8 mouse cellular contexts compared by ENCODE assay signal in the genomic region with DNA sequence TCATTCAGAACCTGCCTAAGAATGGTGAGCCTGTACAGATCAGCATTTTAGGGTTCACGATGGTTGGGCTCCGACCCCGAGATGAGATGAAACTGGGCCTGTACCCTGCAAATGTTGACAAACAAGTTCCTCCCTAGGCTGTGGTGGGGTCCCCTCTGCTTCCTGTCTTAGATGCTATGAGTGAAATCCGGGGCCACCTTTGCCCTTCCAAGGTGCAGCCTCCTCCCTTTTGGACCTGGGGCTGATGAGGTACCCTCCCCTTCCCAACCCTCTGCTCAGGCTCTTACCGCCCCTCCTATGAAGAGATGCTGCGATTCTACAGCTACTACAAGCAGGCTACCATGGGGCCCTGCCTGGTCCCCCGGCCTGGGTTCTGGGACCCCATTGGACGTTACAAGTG. TPM values are rescaled to one million over a fixed set of nuclear protein-coding genes. Genes with fewer than 3 reads are reported as not detected.
DNase-seq lines count a peak whose midpoint lies in the region; ATAC-seq and TF ChIP-seq lines count a peak whose summit lies in the region.

No protein-coding gene starts in this region.

- H3K27ac ChIP-seq in gastrocnemius, adult 2 months = peak overlapping the region; percentile 96
- no peak overlapping the region for H3K27ac ChIP-seq in forebrain, postnatal 0 days (ENCODE audit: low read depth, low read length)
- no peak overlapping the region for H3K27ac ChIP-seq in limb, embryonic 15.5 days

- H3K27me3 ChIP-seq in E14TG2a.4 (ENCODE audit: insufficient read depth, low read length) = peaks cover 43% of the 10 kb centered on the region
- H3K27me3 ChIP-seq in forebrain, postnatal 0 days (ENCODE audit: insufficient read depth, low read length) = peaks cover 7% of the 10 kb centered on the region; the same call in 1 of the 2 replicates
- peaks cover 13% of the 10 kb centered on the region; the same call in 1 of the 2 replicates for H3K27me3 ChIP-seq in limb, embryonic 15.5 days

- no peak for DNase-seq in gastrocnemius, adult 2 months
- DNase-seq in gastrocnemius, postnatal 4 days (ENCODE audit: low spot score in 2 of 2) = no peak
- no peak for DNase-seq in forebrain, postnatal 0 days
- peak; percentile 43 for DNase-seq in thymus, postnatal 4 days
- no peak for DNase-seq in left cerebral cortex, adult 9 months (ENCODE audit: low spot score in 2 of 2)
- no peak for DNase-seq in spleen, postnatal 4 days (ENCODE audit: low spot score in 2 of 2)

- H3K9ac ChIP-seq in forebrain, postnatal 0 days = no peak overlapping the region
- no peak overlapping the region for H3K9ac ChIP-seq in limb, embryonic 15.5 days

- peak overlapping the region; percentile 84 for H3K4me3 ChIP-seq in gastrocnemius, adult 2 months
- peak overlapping the region; percentile 77 for H3K4me3 ChIP-seq in E14TG2a.4 (replicated peaks; ENCODE audit: low read length)
- peak overlapping the region; percentile 50 for H3K4me3 ChIP-seq in forebrain, postnatal 0 days (ENCODE audit: low read depth, low read length)
- H3K4me3 ChIP-seq in limb, embryonic 15.5 days = peak overlapping the region; percentile 68

- peaks cover 26% of the 10 kb centered on the region; the same call in 1 of the 2 replicates for H3K36me3 ChIP-seq in E14TG2a.4 (ENCODE audit: insufficient read depth, low read length)
- H3K36me3 ChIP-seq in forebrain, postnatal 0 days (ENCODE audit: insufficient read depth) = no peaks in the 10 kb centered on the region
- H3K36me3 ChIP-seq in limb, embryonic 15.5 days = peaks cover 6% of the 10 kb centered on the region; the same call in 1 of the 2 replicates

- H3K9me3 ChIP-seq in E14TG2a.4 (ENCODE audit: low read length) = no peaks in the 10 kb centered on the region
- H3K9me3 ChIP-seq in forebrain, postnatal 0 days (ENCODE audit: low read length) = no peaks in the 10 kb centered on the region
- H3K9me3 ChIP-seq in limb, embryonic 15.5 days = no peaks in the 10 kb centered on the region

- H3K4me2 ChIP-seq in forebrain, postnatal 0 days (ENCODE audit: low read depth) = peak overlapping the region; percentile 81
- peak overlapping the region; percentile 92 for H3K4me2 ChIP-seq in limb, embryonic 15.5 days

- intact Hi-C loops in gastrocnemius, adult 2 months (cut with DNase I) = loop anchor here (5.0 kb wide), 2 partner anchors 39 to 224 kb away; no protein-coding TSS in a partner anchor

- H3K4me1 ChIP-seq in E14TG2a.4 (replicated peaks; ENCODE audit: low read depth, low read length) = peaks cover 80% of the 10 kb centered on the region
- 0 out of 2 replicates have a peak, but pooled peaks cover 16% of the 10 kb centered on the region for H3K4me1 ChIP-seq in forebrain, postnatal 0 days (ENCODE audit: insufficient read depth)
- H3K4me1 ChIP-seq in limb, embryonic 15.5 days = peaks cover 30% of the 10 kb centered on the region

- no peak for ATAC-seq in forebrain, postnatal 0 days
- no peak for ATAC-seq in limb, embryonic 15.5 days (ENCODE audit: insufficient number of reproducible peaks, low FRiP score, low TSS enrichment, low read depth)

- 64% methylated on average over 8 of the region's 8 CpGs for WGBS in forebrain, postnatal 0 days
- 56% methylated on average over 8 of the region's 8 CpGs for WGBS in limb, embryonic 15.5 days

- no peak for TF ChIP-seq CTCF in gastrocnemius, adult 2 months (IDR thresholded peaks at IDR 0.05)
- TF ChIP-seq CTCF in E14TG2a.4 (conservative IDR thresholded peaks at IDR 0.05; ENCODE audit: low read length) = no peak
- no peak for TF ChIP-seq CTCF in forebrain, postnatal 0 days (IDR thresholded peaks at IDR 0.05; ENCODE audit: low read depth)

RNA-seq across cellular contexts. Expression of a gene that starts 2.1 kb away (rescaled TPM):
- 10 to 100 TPM; 24.2 to 28.6 TPM for total RNA-seq in gastrocnemius, adult 2 months (2021)
- 10 to 100 TPM; 45.0 to 53.0 TPM for total RNA-seq in gastrocnemius, postnatal 4 days (2021)
- total RNA-seq in forebrain, postnatal 0 days (2014; rRNA removed) = 27.2 and 28.5 TPM in 2 replicates
- 20.1 and 27.1 TPM in 2 replicates for polyA plus RNA-seq in forebrain, postnatal 0 days (2015; fragmentation: Nextera tagmentation; extraction: Ambion mirVana)
- 27.8 and 34.6 TPM in 2 replicates for polyA plus RNA-seq in limb, embryonic 15.5 days (2015; fragmentation: Nextera tagmentation; extraction: Ambion mirVana)

RNA-seq across cellular contexts. Expression of a gene that starts 2.2 kb away (rescaled TPM):
- 1 to 10 TPM; 4.6 to 5.9 TPM for total RNA-seq in gastrocnemius, adult 2 months (2021)
- total RNA-seq in gastrocnemius, postnatal 4 days (2021) = 10 to 100 TPM in 1 of 2 experiments, 1 to 10 TPM in 1; 9.3 to 12.4 TPM
- 8.5 and 8.8 TPM in 2 replicates for total RNA-seq in forebrain, postnatal 0 days (2014; rRNA removed)
- 3.6 TPM in 2 replicates for polyA plus RNA-seq in forebrain, postnatal 0 days (2015; fragmentation: Nextera tagmentation; extraction: Ambion mirVana)
- polyA plus RNA-seq in limb, embryonic 15.5 days (2015; fragmentation: Nextera tagmentation; extraction: Ambion mirVana) = 6.5 and 7.6 TPM in 2 replicates

RNA-seq across cellular contexts. Expression of a gene that starts 12.4 kb away (rescaled TPM):
- 10 to 100 TPM; 18.6 to 21.8 TPM for total RNA-seq in gastrocnemius, adult 2 months (2021)
- total RNA-seq in gastrocnemius, postnatal 4 days (2021) = 10 to 100 TPM; 26.9 to 29.6 TPM
- total RNA-seq in forebrain, postnatal 0 days (2014; rRNA removed) = 19.0 and 20.5 TPM in 2 replicates
- 3.7 and 3.9 TPM in 2 replicates for polyA plus RNA-seq in forebrain, postnatal 0 days (2015; fragmentation: Nextera tagmentation; extraction: Ambion mirVana)
- 5.0 and 5.8 TPM in 2 replicates for polyA plus RNA-seq in limb, embryonic 15.5 days (2015; fragmentation: Nextera tagmentation; extraction: Ambion mirVana)

RNA-seq across cellular contexts. Expression of a gene that starts 28.6 kb away (rescaled TPM):
- total RNA-seq in gastrocnemius, adult 2 months (2021) = 1 to 10 TPM; 2.0 to 3.6 TPM
- 1 to 10 TPM; 6.3 to 7.0 TPM for total RNA-seq in gastrocnemius, postnatal 4 days (2021)
- 30.8 and 47.0 TPM in 2 replicates for total RNA-seq in forebrain, postnatal 0 days (2014; rRNA removed)
- 16.5 and 27.9 TPM in 2 replicates for polyA plus RNA-seq in forebrain, postnatal 0 days (2015; fragmentation: Nextera tagmentation; extraction: Ambion mirVana)
- polyA plus RNA-seq in limb, embryonic 15.5 days (2015; fragmentation: Nextera tagmentation; extraction: Ambion mirVana) = 11.7 and 12.2 TPM in 2 replicates
